Mouse (Mus musculus) MEL (cell line): ENCODE results near the gene Tbc1d14. TPM values are rescaled to one million over a fixed set of nuclear protein-coding genes. Genes with fewer than 3 reads are reported as not detected.

Source experiments
- DNase-seq: peaks from one replicate; pipeline ENCODE4 v3.0.0; 2011; ENCODE audit warnings: low read depth, low spot score
- H3K27ac ChIP-seq: 2 replicates; pipeline ENCODE4 v1.5.1; 2012; ENCODE audit warnings: low read depth, mild to moderate bottlenecking, control low read depth, low read length, moderate library complexity; ENCODE audit not compliant: control insufficient read depth
- H3K27me3 ChIP-seq, 2 experiments: fragments of 150-350 bp in 1 of 2; sonication (generic) in 1 of 2; 2 replicates each; pipeline ENCODE4 v1.6.1; 2012; ENCODE audit warnings: low read length in 2 of 2, mild to moderate bottlenecking in 2 of 2, improper control_type of control experiment in 1 of 2, moderate library complexity in 1 of 2; ENCODE audit not compliant: insufficient read depth in 2 of 2, control insufficient read depth in 1 of 2
- H3K36me3 ChIP-seq, 2 experiments: 2 replicates each; pipeline ENCODE4 v1.6.1; 2012 to 2014; ENCODE audit warnings: low read length in 2 of 2, improper control_type of control experiment in 1 of 2, inconsistent platforms in 1 of 2, mild to moderate bottlenecking in 1 of 2; ENCODE audit not compliant: insufficient read depth in 2 of 2, control insufficient read depth in 1 of 2
- H3K4me1 ChIP-seq, 2 experiments: fragments of 150-350 bp in 1 of 2; sonication (generic) in 1 of 2; 2 replicates each; pipeline ENCODE4 v1.6.1; 2012; ENCODE audit warnings: low read length in 2 of 2, improper control_type of control experiment in 1 of 2, mild to moderate bottlenecking in 1 of 2; ENCODE audit not compliant: insufficient read depth in 2 of 2, control insufficient read depth in 1 of 2
- H3K4me3 ChIP-seq, 2 experiments: fragments of 150-350 bp in 1 of 2; sonication (generic) in 1 of 2; 2 replicates each; pipeline ENCODE4 v1.5.1; 2012; ENCODE audit warnings: low read depth in 2 of 2, low read length in 2 of 2, mild to moderate bottlenecking in 2 of 2, moderate library complexity in 2 of 2, control low read depth in 1 of 2, improper control_type of control experiment in 1 of 2; ENCODE audit not compliant: control insufficient read depth in 1 of 2, insufficient read depth in 1 of 2
- H3K79me2 ChIP-seq: 2 replicates; pipeline ENCODE4 v1.6.1; 2012; ENCODE audit warnings: mild to moderate bottlenecking, low read length, moderate library complexity; ENCODE audit not compliant: control insufficient read depth, poor library complexity, insufficient read depth
- H3K9ac ChIP-seq: 2 replicates; pipeline ENCODE4 v1.6.1; 2012; ENCODE audit warnings: low read depth, mild to moderate bottlenecking, control low read depth, low read length, moderate library complexity; ENCODE audit not compliant: control insufficient read depth, poor library complexity, severe bottlenecking
- H3K9me3 ChIP-seq: fragments of 150-350 bp; sonication (generic); replicated peaks from 2 replicates; pipeline ENCODE4 v1.6.1; 2012; ENCODE audit warnings: mild to moderate bottlenecking, low read length, improper control_type of control experiment, moderate library complexity; ENCODE audit not compliant: insufficient read depth
- BHLHE40 ChIP-seq: IDR thresholded peaks from 2 replicates; pipeline ENCODE4 v1.6.1; 2012; ENCODE audit warnings: low read depth, mild to moderate bottlenecking, inconsistent platforms, low read length, improper control_type of control experiment, borderline replicate concordance
- E2F4 ChIP-seq: IDR thresholded peaks from 2 replicates; pipeline ENCODE4 v1.6.1; 2011; ENCODE audit warnings: low read depth, low read length, improper control_type of control experiment, borderline replicate concordance
- ELF1 ChIP-seq: IDR thresholded peaks from 2 replicates; pipeline ENCODE4 v1.6.1; 2014; ENCODE audit warnings: low read depth, mild to moderate bottlenecking, inconsistent platforms, low read length, improper control_type of control experiment, moderate library complexity
- ETS1 ChIP-seq: IDR thresholded peaks from 2 replicates; pipeline ENCODE4 v1.6.1; 2012; ENCODE audit warnings: low read depth, mild to moderate bottlenecking, inconsistent platforms, low read length, improper control_type of control experiment, moderate library complexity
- GATA1 ChIP-seq: IDR thresholded peaks from 2 replicates; pipeline ENCODE4 v1.6.1; 2011; ENCODE audit warnings: low read depth, low read length, improper control_type of control experiment
- HCFC1 ChIP-seq: IDR thresholded peaks from 2 replicates; pipeline ENCODE4 v1.6.1; 2012; ENCODE audit warnings: low read depth, mild to moderate bottlenecking, inconsistent platforms, low read length, improper control_type of control experiment, moderate library complexity
- JUND ChIP-seq: IDR thresholded peaks from 2 replicates; pipeline ENCODE4 v1.6.1; 2011; ENCODE audit warnings: low read depth, mild to moderate bottlenecking, improper control_type of control experiment, low read length
- KAT2A ChIP-seq: conservative IDR thresholded peaks from 2 replicates; pipeline ENCODE4 v1.6.1; 2012; ENCODE audit warnings: low read depth, low read length, improper control_type of control experiment, inconsistent platforms
- MAFK ChIP-seq: IDR thresholded peaks from 2 replicates; pipeline ENCODE4 v1.6.1; 2011; ENCODE audit warnings: low read depth, mild to moderate bottlenecking, low read length, improper control_type of control experiment, borderline replicate concordance
- MEF2A ChIP-seq: IDR thresholded peaks from 2 replicates; pipeline ENCODE4 v1.6.1; 2014; ENCODE audit warnings: low read depth, mild to moderate bottlenecking, inconsistent platforms, low read length, improper control_type of control experiment; ENCODE audit not compliant: poor library complexity, insufficient replicate concordance, severe bottlenecking; ENCODE audit errors: extremely low read depth
- MXI1 ChIP-seq: IDR thresholded peaks from 2 replicates; pipeline ENCODE4 v1.6.1; 2011; ENCODE audit warnings: mild to moderate bottlenecking, low read depth, low read length, improper control_type of control experiment
- MYB ChIP-seq: IDR thresholded peaks from 2 replicates; pipeline ENCODE4 v1.6.1; 2011; ENCODE audit warnings: mild to moderate bottlenecking, low read depth, low read length, improper control_type of control experiment
- MYC ChIP-seq: IDR thresholded peaks from 2 replicates; pipeline ENCODE4 v1.6.1; 2011; ENCODE audit warnings: low read depth, mild to moderate bottlenecking, low read length, improper control_type of control experiment, moderate library complexity
- NELFE ChIP-seq: IDR thresholded peaks from 2 replicates; pipeline ENCODE4 v1.6.1; 2011; ENCODE audit warnings: low read depth, low read length, improper control_type of control experiment
- POLR2AphosphoS2 ChIP-seq: IDR thresholded peaks from 2 replicates; pipeline ENCODE4 v1.6.1; 2011; ENCODE audit warnings: low read length, improper control_type of control experiment
- POLR2AphosphoS5 ChIP-seq: IDR thresholded peaks from 2 replicates; pipeline ENCODE4 v1.6.1; 2012; ENCODE audit warnings: low read depth, borderline replicate concordance, mild to moderate bottlenecking, inconsistent platforms, low read length, moderate library complexity, mixed read lengths
- RAD21 ChIP-seq: IDR thresholded peaks from 2 replicates; pipeline ENCODE4 v1.6.1; 2011; ENCODE audit warnings: mild to moderate bottlenecking, low read depth, low read length, improper control_type of control experiment
- TCF12 ChIP-seq: IDR thresholded peaks from 2 replicates; pipeline ENCODE4 v1.6.1; 2014; ENCODE audit warnings: low read depth, mild to moderate bottlenecking, inconsistent platforms, low read length, improper control_type of control experiment, moderate library complexity
- USF1 ChIP-seq: IDR thresholded peaks from 2 replicates; pipeline ENCODE4 v1.6.1; 2014; ENCODE audit warnings: low read depth, mild to moderate bottlenecking, inconsistent platforms, low read length, improper control_type of control experiment, moderate library complexity
- ZC3H11A ChIP-seq: IDR thresholded peaks from 2 replicates; pipeline ENCODE4 v1.6.1; 2012; ENCODE audit warnings: low read depth, mild to moderate bottlenecking, inconsistent platforms, low read length, improper control_type of control experiment
- ZNF384 ChIP-seq: IDR thresholded peaks from 2 replicates; pipeline ENCODE4 v1.6.1; 2012; ENCODE audit warnings: low read depth, mild to moderate bottlenecking, inconsistent platforms, low read length, improper control_type of control experiment
- polyA plus RNA-seq, 2 experiments: library from polyadenylated mRNA; stranded (reverse) in 1 of 2; unstranded in 1 of 2; fragments of >175 nt in 1 of 2; fragments of >200 nt in 1 of 2; gene quantifications; 2 replicates each; pipeline versions ENCODE4 v1.2.1 to v1.2.4; 2012; ENCODE audit warnings: low replicate concordance in 2 of 2, low read depth in 1 of 2; ENCODE audit not compliant: insufficient read length in 2 of 2, insufficient read depth in 1 of 2, missing spikeins in 1 of 2
- total RNA-seq: library from RNA; depleted of rRNA; stranded (reverse); fragments of 300-350 nt; gene quantifications from 2 replicates; pipeline ENCODE4 v1.2.3, GENCODE M21; 2012

Tbc1d14 gene
- total and polyA plus RNA-seq, 3 experiments = 7.3 to 35.6 TPM; not detected in 1

DNA sequence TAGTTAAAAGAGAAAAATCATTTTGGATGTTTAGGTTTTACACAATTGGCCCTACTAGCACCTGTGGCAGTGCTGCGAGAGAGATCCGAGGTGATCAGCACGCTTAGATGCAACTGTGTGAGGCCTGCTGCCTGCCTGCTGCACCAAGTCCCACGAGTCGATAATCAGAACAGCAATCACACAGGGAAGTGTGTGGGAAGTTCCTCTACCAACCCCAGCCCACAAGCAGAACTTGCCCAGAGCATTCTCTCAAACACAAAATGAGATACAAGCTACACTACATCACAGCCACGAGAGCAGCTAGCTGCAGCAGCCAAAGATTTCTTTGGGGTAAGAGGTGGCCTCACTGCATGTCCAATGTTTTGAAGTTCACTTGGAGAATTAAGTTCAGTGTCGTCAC is 8.4 kb upstream of the Tbc1d14 start:
- DNase-seq = no peak
- Histone ChIP-seq H3K9ac (no peak overlapping the region), H3K27ac (no peak overlapping the region), H3K79me2 (no peaks in the 10 kb centered on the region), H3K9me3 (no peaks in the 10 kb centered on the region), H3K36me3 (peaks cover 0 to 10% of the 10 kb centered on the region in 2 experiments; a peak in 2 of 4 replicates), H3K4me3 (no peak overlapping the region), H3K27me3 (no peaks in the 10 kb centered on the region)
- no peak for TF ChIP-seq BHLHE40
- no peak for TF ChIP-seq MYC
- TF ChIP-seq ZC3H11A = no peak
- no peak for TF ChIP-seq HCFC1
- no peak for TF ChIP-seq ETS1
- TF ChIP-seq JUND = no peak
- no peak for TF ChIP-seq USF1
- TF ChIP-seq E2F4 = no peak
- no peak for TF ChIP-seq MAFK
- no peak for TF ChIP-seq MXI1
- no peak for TF ChIP-seq KAT2A
- no peak for TF ChIP-seq ZNF384
- TF ChIP-seq MYB = no peak
- no peak for TF ChIP-seq NELFE
- TF ChIP-seq TCF12 = no peak
- no peak for TF ChIP-seq POLR2AphosphoS2
- no peak for TF ChIP-seq RAD21
- TF ChIP-seq POLR2AphosphoS5 = no peak
- TF ChIP-seq MEF2A = no peak
- TF ChIP-seq ELF1 = no peak
- TF ChIP-seq, all 39 proteins: peak for 0
- peaks cover 0 to 13% of the 10 kb centered on the region in 2 experiments; a peak in 3 of 4 replicates for H3K4me1 ChIP-seq

DNA sequence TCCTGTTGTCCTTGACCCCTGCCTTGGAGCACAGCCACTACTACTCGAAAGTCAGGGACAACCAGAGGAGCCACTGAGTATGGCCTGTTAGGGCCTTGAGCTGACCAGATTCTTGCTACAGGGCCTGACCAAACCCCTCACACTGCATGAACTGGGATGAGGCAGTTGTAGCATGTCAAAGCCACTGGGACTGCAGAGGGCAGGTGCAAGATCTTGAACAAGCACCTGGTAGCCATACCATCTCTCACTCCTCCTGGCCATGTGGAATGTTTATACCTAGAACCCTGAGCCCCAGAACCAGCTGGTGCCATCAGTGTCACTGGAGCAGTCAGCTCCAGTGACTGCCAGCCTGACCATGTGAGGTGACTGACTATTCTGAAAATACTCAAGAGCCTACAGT is 5.8 kb upstream of the Tbc1d14 start:
- no peak overlapping the region for H3K9ac ChIP-seq
- H3K36me3 ChIP-seq = peaks cover 0 to 22% of the 10 kb centered on the region in 2 experiments; a peak in 2 of 4 replicates
- no peaks in the 10 kb centered on the region for H3K9me3 ChIP-seq
- H3K4me1 ChIP-seq = peaks cover 0 to 33% of the 10 kb centered on the region in 2 experiments
- H3K27ac ChIP-seq = no peak overlapping the region
- H3K27me3 ChIP-seq = no peaks in the 10 kb centered on the region
- no peak for DNase-seq
- TF ChIP-seq BHLHE40 = no peak
- 0 out of 2 replicates have a peak, but pooled peaks have one; percentile 15 for TF ChIP-seq NELFE
- TF ChIP-seq ZC3H11A = no peak
- no peak for TF ChIP-seq GATA1
- TF ChIP-seq POLR2AphosphoS2 = peak; percentile 68
- no peaks in the 10 kb centered on the region for H3K79me2 ChIP-seq
- H3K4me3 ChIP-seq = no peak overlapping the region
